Mouse (Mus musculus) small intestine, adult 10 weeks (tissue): ENCODE results near the gene Per3. TPM values are rescaled to one million over a fixed set of nuclear protein-coding genes. Genes with fewer than 3 reads are reported as not detected.

Source experiments
- polyA plus RNA-seq: library from polyadenylated mRNA; stranded (reverse); fragments of 350-450 nt; fragmentation: Illumina TruSeq; extraction: RNeasy Lipid Tissue Mini Kit (QIAGEN cat#74804); gene quantifications from one replicate; pipeline ENCODE4 v1.2.3, GENCODE M21; 2014; ENCODE audit warnings: low replicate concordance

The Per3 gene
- polyA plus RNA-seq: 2.4 TPM

DNA sequence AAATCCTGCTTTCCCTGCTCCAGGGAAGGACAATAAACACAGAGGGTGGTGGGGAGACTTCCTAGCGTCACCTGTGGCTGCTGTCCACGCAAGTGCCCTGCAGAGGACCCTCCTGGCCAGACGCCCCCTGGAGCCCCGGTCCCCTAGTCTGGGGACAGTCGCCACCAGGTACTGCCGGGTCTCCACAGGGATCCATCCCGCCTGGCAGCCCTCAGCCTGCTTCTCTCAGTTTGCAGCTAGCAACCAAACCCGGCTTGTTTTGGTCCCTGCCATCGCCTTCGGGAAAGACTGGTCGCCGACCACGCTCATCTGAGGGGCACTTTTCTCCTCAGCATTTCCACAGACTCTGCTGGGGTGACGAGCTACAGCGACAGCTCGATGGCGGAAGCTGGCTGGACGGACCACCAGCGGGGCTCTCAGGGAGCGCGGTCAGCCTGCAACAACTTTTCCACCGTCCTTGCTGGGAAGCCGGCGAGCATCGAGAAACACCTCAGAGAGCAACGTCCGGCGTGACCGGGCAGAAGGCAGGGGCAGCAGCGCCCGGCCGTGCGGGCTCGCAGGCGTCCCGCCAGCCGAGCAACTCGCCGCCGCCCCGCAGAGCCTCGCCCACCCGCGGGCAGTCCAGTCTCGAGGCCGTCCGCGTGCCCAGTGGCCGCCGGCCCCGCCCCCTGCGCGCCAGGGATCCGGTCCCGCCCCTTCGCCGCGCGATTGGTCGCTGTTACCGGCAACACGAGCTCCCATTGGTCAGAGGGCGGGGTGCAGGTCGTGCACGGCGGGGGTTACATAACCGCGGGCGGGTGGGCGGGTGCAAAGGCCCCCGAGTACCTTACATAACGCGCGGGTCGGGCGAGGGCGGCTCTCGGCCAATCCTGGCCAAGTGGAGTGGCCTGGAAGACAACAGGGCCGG is at the start of gene Per3:
Per3 (minus strand) TSS at position 629 of the 907 bp plus-strand sequence.

DNA sequence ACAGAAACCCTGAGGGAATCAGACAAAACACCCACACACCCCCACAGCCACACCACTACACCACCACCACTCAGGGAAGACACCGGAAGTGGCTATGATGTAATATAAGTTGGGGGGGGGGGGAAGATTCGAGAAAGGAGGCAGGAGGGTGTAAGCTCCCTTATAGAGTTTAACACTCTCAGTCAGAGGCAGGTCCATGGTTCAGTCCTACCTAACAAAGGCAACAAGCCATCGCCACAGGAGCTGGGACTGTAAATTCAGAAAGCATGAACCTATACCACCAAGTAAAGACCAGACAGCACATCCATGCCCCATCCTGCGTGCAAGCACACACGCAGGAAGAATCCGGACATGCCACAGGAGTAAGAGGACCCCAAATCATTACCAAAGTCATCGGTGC is 44.8 kb upstream of the Per3 start, which contains the start of gene Gm13090:
Gm13090 (plus strand) TSS at position 301 of the 400 bp plus-strand sequence.

GRCm38 (mm10) chr4:151057347-151058321 is 13.2 kb upstream of the Per3 start, which contains the start of gene Vamp3:
Gene Vamp3 (minus strand): TSS chr4:151057963.

DNA sequence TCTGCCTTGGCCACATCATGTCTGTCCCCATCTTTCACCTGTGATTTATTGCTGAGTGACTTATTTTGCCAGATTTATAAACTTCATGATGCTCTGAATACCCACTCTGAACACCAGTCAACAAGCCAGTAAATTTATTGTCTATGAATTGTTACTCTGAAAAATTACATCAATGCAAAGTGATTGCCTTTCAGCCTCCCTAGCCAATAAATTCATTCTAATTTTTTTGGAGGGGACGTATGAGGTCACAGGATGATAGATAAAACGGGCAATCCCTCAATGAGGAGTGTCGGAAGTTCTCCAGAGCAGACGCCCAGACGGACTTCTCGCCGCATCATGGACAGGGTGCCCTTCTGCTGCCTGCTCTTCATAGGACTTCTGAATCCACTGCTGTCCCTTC is 47.7 kb downstream of the Per3 start, which contains the start of gene Uts2:
Uts2 (plus strand) TSS at position 301 of the 400 bp plus-strand sequence.

Other genes starting within 250 kb of the Per3 start
- gene Errfi1, start 190.7 kb downstream of the Per3 start, polyA plus RNA-seq: 73.2 TPM
- gene Park7, start 130.2 kb downstream of the Per3 start, polyA plus RNA-seq: 7.6 TPM
- 0.63 TPM for gene Tnfrsf9, start 130.1 kb downstream of the Per3 start, polyA plus RNA-seq
- not detected for gene Uts2, start 47.6 kb downstream of the Per3 start, polyA plus RNA-seq
- gene Vamp3, start 13.3 kb upstream of the Per3 start, polyA plus RNA-seq: 269 TPM
- not detected for gene Gm13090, start 44.9 kb upstream of the Per3 start, polyA plus RNA-seq